Comparison of ENCODE assay signal across 7 mouse cellular contexts in the genomic region with DNA sequence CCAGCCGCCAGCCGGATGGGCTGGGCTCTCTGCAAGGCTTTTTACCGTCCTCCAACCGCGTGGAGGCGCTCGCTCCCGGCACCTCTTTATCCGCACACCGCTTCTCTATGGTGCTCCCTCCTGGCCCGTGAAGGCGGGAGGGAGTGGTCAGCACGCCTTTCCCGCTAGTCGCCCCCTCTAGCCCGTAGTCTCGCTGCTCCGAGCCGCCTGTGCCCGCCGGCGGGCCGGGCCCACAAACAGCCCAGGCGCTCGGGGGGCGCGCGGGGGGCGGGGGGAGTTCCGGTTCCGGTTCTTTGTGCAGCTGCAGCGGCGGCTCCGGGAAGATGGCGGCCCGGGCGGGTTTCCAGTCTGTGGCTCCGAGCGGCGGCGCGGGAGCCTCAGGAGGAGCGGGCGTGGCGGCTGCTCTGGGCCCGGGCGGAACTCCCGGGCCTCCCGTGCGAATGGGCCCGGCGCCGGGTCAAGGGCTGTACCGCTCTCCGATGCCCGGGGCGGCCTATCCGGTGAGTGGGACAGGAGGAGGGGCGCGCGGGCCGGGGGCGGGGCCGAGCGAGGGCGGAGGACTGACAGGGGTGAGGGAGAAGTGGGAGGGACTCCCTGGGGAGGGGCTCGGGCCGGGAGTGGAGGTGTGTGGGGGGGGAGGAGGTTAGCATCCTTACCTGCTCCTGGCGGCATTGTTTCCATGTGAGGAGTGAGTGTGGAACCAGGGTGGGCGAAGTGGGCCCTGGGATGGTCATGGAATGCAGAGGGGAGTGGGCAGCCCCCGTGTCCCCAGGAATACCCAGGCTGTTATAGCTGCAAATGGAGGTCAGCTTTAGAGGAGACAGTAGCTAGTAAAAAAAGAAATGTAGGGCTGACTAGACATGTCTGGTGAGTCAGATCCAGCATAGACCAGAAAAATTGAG. TPM values are rescaled to one million over a fixed set of nuclear protein-coding genes. Genes with fewer than 3 reads are reported as not detected.
DNase-seq lines count a peak whose midpoint lies in the region; ATAC-seq and TF ChIP-seq lines count a peak whose summit lies in the region.

Smarcd1 (plus strand) TSS at position 131 of the 902 bp plus-strand sequence.

- peaks cover 33% of the 10 kb centered on the region for H3K36me3 ChIP-seq in embryonic facial prominence, embryonic 12.5 days
- peaks cover under 1% of the 10 kb centered on the region; the same call in 1 of the 2 replicates for H3K36me3 ChIP-seq in kidney, adult 2 months (ENCODE audit: control insufficient read depth, insufficient read depth, low read length)
- H3K36me3 ChIP-seq in limb, embryonic 12.5 days = peaks cover 34% of the 10 kb centered on the region
- H3K36me3 ChIP-seq in midbrain, embryonic 15.5 days (replicated peaks) = peaks cover 18% of the 10 kb centered on the region
- H3K36me3 ChIP-seq in spleen, adult 2 months (ENCODE audit: control insufficient read depth, insufficient read depth, low read length) = peaks cover 8% of the 10 kb centered on the region

- H3K27me3 ChIP-seq in embryonic facial prominence, embryonic 12.5 days = no peaks in the 10 kb centered on the region
- no peaks in the 10 kb centered on the region for H3K27me3 ChIP-seq in kidney, adult 2 months (replicated peaks; ENCODE audit: control insufficient read depth, insufficient read depth, low read length)
- H3K27me3 ChIP-seq in limb, embryonic 12.5 days = peaks cover 18% of the 10 kb centered on the region
- H3K27me3 ChIP-seq in midbrain, embryonic 15.5 days (replicated peaks) = no peaks in the 10 kb centered on the region
- H3K27me3 ChIP-seq in spleen, adult 2 months (ENCODE audit: control insufficient read depth, insufficient read depth, low read length) = no peaks in the 10 kb centered on the region

- H3K27ac ChIP-seq in embryonic facial prominence, embryonic 12.5 days = peak within 1 kb of the TSS; percentile 94
- H3K27ac ChIP-seq in kidney, adult 2 months (ENCODE audit: insufficient read depth, low read depth, low read length) = peak within 1 kb of the TSS; percentile 67
- H3K27ac ChIP-seq in limb, embryonic 12.5 days = peak within 1 kb of the TSS; percentile 97
- H3K27ac ChIP-seq in midbrain, embryonic 15.5 days = peak within 1 kb of the TSS; percentile 98
- peak within 1 kb of the TSS; percentile 87 for H3K27ac ChIP-seq in spleen, adult 2 months (ENCODE audit: insufficient read depth, low read length)

- peak within 1 kb of the TSS; percentile 84 for H3K4me2 ChIP-seq in embryonic facial prominence, embryonic 12.5 days (replicated peaks)
- peak within 1 kb of the TSS; percentile 83 for H3K4me2 ChIP-seq in limb, embryonic 12.5 days
- H3K4me2 ChIP-seq in midbrain, embryonic 15.5 days = peak within 1 kb of the TSS; percentile 95

- under 1% methylated on average over 70 of the region's 71 CpGs for WGBS in embryonic facial prominence, embryonic 12.5 days
- under 1% methylated on average over 71 of the region's 71 CpGs for WGBS in kidney, adult 2 months
- WGBS in limb, embryonic 12.5 days = under 1% methylated on average over 70 of the region's 71 CpGs
- WGBS in midbrain, embryonic 15.5 days = under 1% methylated on average over 63 of the region's 71 CpGs
- WGBS in spleen, adult 2 months = 2% methylated on average over 65 of the region's 71 CpGs

- TF ChIP-seq CTCF in kidney, adult 2 months (conservative IDR thresholded peaks at IDR 0.05; ENCODE audit: insufficient read depth, insufficient read length, low read depth, low read length) = peak; percentile 82
- peak; percentile 88 for TF ChIP-seq CTCF in spleen, adult 2 months (IDR thresholded peaks at IDR 0.05; ENCODE audit: extremely low read depth, insufficient read depth, insufficient read length, insufficient replicate concordance)

- DNase-seq in adrenal gland, postnatal 25 days = peak; percentile 95
- DNase-seq in heart, adult 18-20 months = peak; percentile 96 to 97
- DNase-seq in kidney, adult 2 months = peak; percentile 96
- peak; percentile 72 to 91 for DNase-seq in spleen, adult 2 months (ENCODE audit: low read depth in 1 of 2, low spot score in 2 of 2)

- peak within 1 kb of the TSS; percentile 86 for H3K9ac ChIP-seq in embryonic facial prominence, embryonic 12.5 days
- H3K9ac ChIP-seq in limb, embryonic 12.5 days (replicated peaks) = peak within 1 kb of the TSS; percentile 97
- H3K9ac ChIP-seq in midbrain, embryonic 15.5 days = peak within 1 kb of the TSS; percentile 96

- H3K4me1 ChIP-seq in embryonic facial prominence, embryonic 12.5 days = peaks cover 24% of the 10 kb centered on the region
- peaks cover 29% of the 10 kb centered on the region for H3K4me1 ChIP-seq in kidney, adult 2 months (ENCODE audit: control insufficient read depth, insufficient read depth, low read length)
- H3K4me1 ChIP-seq in limb, embryonic 12.5 days (replicated peaks) = peaks cover 27% of the 10 kb centered on the region
- peaks cover 30% of the 10 kb centered on the region for H3K4me1 ChIP-seq in midbrain, embryonic 15.5 days
- H3K4me1 ChIP-seq in spleen, adult 2 months (ENCODE audit: control insufficient read depth, insufficient read depth, insufficient read length) = peaks cover 4% of the 10 kb centered on the region; the same call in 1 of the 2 replicates

- peak within 1 kb of the TSS; percentile 77 for H3K4me3 ChIP-seq in embryonic facial prominence, embryonic 12.5 days
- H3K4me3 ChIP-seq in kidney, adult 2 months (ENCODE audit: insufficient read depth, low read depth, low read length) = peak within 1 kb of the TSS; percentile 69
- H3K4me3 ChIP-seq in limb, embryonic 12.5 days (replicated peaks) = peak within 1 kb of the TSS; percentile 75
- H3K4me3 ChIP-seq in midbrain, embryonic 15.5 days = peak within 1 kb of the TSS; percentile 87
- H3K4me3 ChIP-seq in spleen, adult 2 months (ENCODE audit: extremely low read depth, insufficient read depth, insufficient read length) = peak within 1 kb of the TSS; percentile 83

- ATAC-seq in embryonic facial prominence, embryonic 12.5 days (ENCODE audit: insufficient number of reproducible peaks, insufficient read depth, low FRiP score, low TSS enrichment) = peak; percentile 95
- peak; percentile 95 for ATAC-seq in limb, embryonic 12.5 days (ENCODE audit: insufficient number of reproducible peaks, insufficient read depth, low FRiP score, low TSS enrichment, low read depth)
- peak; percentile 96 for ATAC-seq in midbrain, embryonic 15.5 days (replicated peaks)

- no peaks in the 10 kb centered on the region for H3K9me3 ChIP-seq in embryonic facial prominence, embryonic 12.5 days
- H3K9me3 ChIP-seq in limb, embryonic 12.5 days = no peaks in the 10 kb centered on the region
- H3K9me3 ChIP-seq in midbrain, embryonic 15.5 days = no peaks in the 10 kb centered on the region

- TF ChIP-seq POLR2A in kidney, adult 2 months (IDR thresholded peaks at IDR 0.05; ENCODE audit: low read depth, low read length) = no peak
- TF ChIP-seq POLR2A in spleen, adult 2 months (IDR thresholded peaks at IDR 0.05; ENCODE audit: low read depth, low read length) = no peak

RNA-seq across cellular contexts. Expression of gene Smarcd1, which starts in this region (rescaled TPM):
- 51.9 and 63.6 TPM in 2 replicates for total RNA-seq in adrenal gland, postnatal 25 days (2021)
- 67.4 and 80.2 TPM in 2 replicates for polyA plus RNA-seq in embryonic facial prominence, embryonic 12.5 days (2016; fragmentation: Nextera tagmentation; extraction: Ambion mirVana)
- 10 to 100 TPM; 18.6 to 19.0 TPM for total RNA-seq in heart, adult 18-20 months (2021)
- polyA plus RNA-seq in kidney, adult 2 months (2012; rRNA removed) = 27.7 and 29.5 TPM in 2 replicates
- 71.3 and 74.9 TPM in 2 replicates for polyA plus RNA-seq in limb, embryonic 12.5 days (2016; fragmentation: Nextera tagmentation; extraction: Ambion mirVana)
- 114 and 119 TPM in 2 replicates for polyA plus RNA-seq in midbrain, embryonic 15.5 days (2015; fragmentation: Nextera tagmentation; extraction: Ambion mirVana)
- polyA plus RNA-seq in spleen, adult 2 months (2012; rRNA removed) = 24.7 and 35.0 TPM in 2 replicates

Comparison
In these comparisons a context has a peak if more than half of its experiments do, and no peak if none do; other contexts are left out.
1. Peak in every context shown above with its lines: DNase-seq, ATAC-seq, H3K4me3 ChIP-seq and H3K27ac ChIP-seq.